10 mouse cellular contexts compared by ENCODE assay signal in genomic region chr11:96768240-96768639, GRCm38 (mm10). TPM values are rescaled to one million over a fixed set of nuclear protein-coding genes. Genes with fewer than 3 reads are reported as not detected.
DNase-seq lines count a peak whose midpoint lies in the region; ATAC-seq and TF ChIP-seq lines count a peak whose summit lies in the region.
"Had no signal": no experiment of that assay in that cellular context is flagged by ENCODE, and none has a peak within 500 bp of the region (broad histone marks: within the 10 kb centered on the region; RNA-seq: fewer than 3 reads in every experiment).

No protein-coding gene starts in this region.

- no peak for DNase-seq in kidney, postnatal 14 days
- peak; percentile 53 for DNase-seq in lung, adult 2 months
- no peak for DNase-seq in liver
- no peak for DNase-seq in gastrocnemius, postnatal 36 days

- WGBS in kidney, embryonic 16.5 days, result 56% methylated on average over 9 of the region's 9 CpGs
- 63% methylated on average over 9 of the region's 9 CpGs for WGBS in forebrain, embryonic 12.5 days
- WGBS in lung, adult 2 months, result 60% methylated on average over 9 of the region's 9 CpGs
- WGBS in neural tube, embryonic 14.5 days, result 62% methylated on average over 9 of the region's 9 CpGs

- TF ChIP-seq CTCF in lung, adult 2 months (IDR thresholded peaks at IDR 0.05; ENCODE audit: insufficient read depth, low read length), result no peak

- H3K27ac ChIP-seq in kidney, embryonic 16.5 days (ENCODE audit: low read length), result 0 out of 2 replicates have a peak overlapping the region, but pooled peaks have one; percentile 2
- peak overlapping the region; percentile 86 for H3K27ac ChIP-seq in forebrain, embryonic 12.5 days
- peak overlapping the region; percentile 80 for H3K27ac ChIP-seq in neural tube, embryonic 14.5 days (ENCODE audit: low read depth, low read length)
- H3K27ac ChIP-seq: liver, embryonic 14.5 days; stomach, embryonic 15.5 days had no signal

- no peaks in the 10 kb centered on the region for H3K27me3 ChIP-seq in kidney, embryonic 16.5 days (ENCODE audit: insufficient read depth, low read length)
- no peaks in the 10 kb centered on the region for H3K27me3 ChIP-seq in forebrain, embryonic 12.5 days
- no peaks in the 10 kb centered on the region for H3K27me3 ChIP-seq in neural tube, embryonic 14.5 days (ENCODE audit: control insufficient read depth, insufficient read depth, low read length)
- H3K27me3 ChIP-seq: stomach, embryonic 15.5 days had no signal

- H3K36me3 ChIP-seq in kidney, embryonic 16.5 days (ENCODE audit: insufficient read depth, low read length), result peaks cover 40% of the 10 kb centered on the region
- peaks cover 56% of the 10 kb centered on the region for H3K36me3 ChIP-seq in forebrain, embryonic 12.5 days (replicated peaks)
- peaks cover 49% of the 10 kb centered on the region for H3K36me3 ChIP-seq in neural tube, embryonic 14.5 days (ENCODE audit: control insufficient read depth, insufficient read depth, low read length)

- intact Hi-C loops in gastrocnemius, postnatal 36 days (cut with DNase I), result loop anchor here (5.0 kb wide), 1 partner anchor 144 kb away; no protein-coding TSS in a partner anchor

- no peak overlapping the region for H3K4me3 ChIP-seq in kidney, embryonic 16.5 days (ENCODE audit: low read length)
- H3K4me3 ChIP-seq in forebrain, embryonic 12.5 days (replicated peaks), result no peak overlapping the region
- no peak overlapping the region for H3K4me3 ChIP-seq in lung, adult 2 months (replicated peaks; ENCODE audit: extremely low read depth, low read depth, low read length)
- H3K4me3 ChIP-seq in neural tube, embryonic 14.5 days (ENCODE audit: low read depth, low read length), result no peak overlapping the region
- H3K4me3 ChIP-seq: stomach, embryonic 15.5 days had no signal

- peak overlapping the region; percentile 27; the same call in 1 of the 2 replicates for H3K9ac ChIP-seq in kidney, embryonic 16.5 days (replicated peaks; ENCODE audit: low read length)
- no peak overlapping the region for H3K9ac ChIP-seq in forebrain, embryonic 12.5 days
- 0 out of 2 replicates have a peak overlapping the region, but pooled peaks have one; percentile 5 for H3K9ac ChIP-seq in neural tube, embryonic 14.5 days (replicated peaks; ENCODE audit: low read depth, low read length)
- H3K9ac ChIP-seq: liver, embryonic 14.5 days; stomach, embryonic 15.5 days had no signal

- no peak for ATAC-seq in kidney, embryonic 16.5 days (ENCODE audit: low FRiP score, low TSS enrichment)
- ATAC-seq in forebrain, embryonic 12.5 days (ENCODE audit: low FRiP score), result no peak
- no peak for ATAC-seq in neural tube, embryonic 14.5 days (ENCODE audit: low read depth)
- ATAC-seq in erythroblast, adult 5-6 weeks (replicated peaks; ENCODE audit: low FRiP score, poor library complexity, severe bottlenecking), result no peak

- H3K4me1 ChIP-seq in kidney, embryonic 16.5 days (ENCODE audit: insufficient read depth, low read length), result peaks cover 8% of the 10 kb centered on the region; the same call in 1 of the 2 replicates
- H3K4me1 ChIP-seq in forebrain, embryonic 12.5 days, result peaks cover 46% of the 10 kb centered on the region
- H3K4me1 ChIP-seq in lung, adult 2 months (ENCODE audit: control insufficient read depth, insufficient read depth, low read length), result peaks cover 4% of the 10 kb centered on the region
- peaks cover 42% of the 10 kb centered on the region for H3K4me1 ChIP-seq in neural tube, embryonic 14.5 days (ENCODE audit: control insufficient read depth, insufficient read depth, low read length)

- no peak overlapping the region for H3K4me2 ChIP-seq in kidney, embryonic 16.5 days (replicated peaks; ENCODE audit: low read depth, low read length)
- no peak overlapping the region for H3K4me2 ChIP-seq in forebrain, embryonic 12.5 days
- H3K4me2 ChIP-seq in neural tube, embryonic 14.5 days (ENCODE audit: low read depth, low read length), result no peak overlapping the region
- H3K4me2 ChIP-seq: stomach, embryonic 15.5 days had no signal

- TF ChIP-seq POLR2A in lung, adult 2 months (IDR thresholded peaks at IDR 0.05; ENCODE audit: borderline replicate concordance, extremely low read depth, low read depth, low read length), result no peak

- no peaks in the 10 kb centered on the region for H3K9me3 ChIP-seq in kidney, embryonic 16.5 days (ENCODE audit: low read length)
- H3K9me3 ChIP-seq in forebrain, embryonic 12.5 days, result no peaks in the 10 kb centered on the region
- H3K9me3 ChIP-seq in neural tube, embryonic 14.5 days (ENCODE audit: control insufficient read depth, low read length), result no peaks in the 10 kb centered on the region
- H3K9me3 ChIP-seq: stomach, embryonic 15.5 days had no signal

RNA-seq across cellular contexts. Expression of gene Snx11, which starts 9.1 kb away (rescaled TPM):
- 20.1 and 21.8 TPM in 2 replicates for polyA plus RNA-seq in kidney, embryonic 16.5 days (2015; fragmentation: Nextera tagmentation; extraction: Ambion mirVana)
- 31.0 and 40.3 TPM in 2 replicates for polyA plus RNA-seq in forebrain, embryonic 12.5 days (2016; fragmentation: Nextera tagmentation; extraction: Ambion mirVana)
- 23.5 and 26.8 TPM in 2 replicates for polyA plus RNA-seq in lung, adult 2 months (2012; rRNA removed)
- 43.9 and 51.2 TPM in 2 replicates for polyA plus RNA-seq in neural tube, embryonic 14.5 days (2014; fragmentation: Nextera tagmentation; extraction: Ambion mirVana)
- total RNA-seq in erythroblast, adult 5-6 weeks (2015; ENCODE audit: low replicate concordance), result 1.3 and 12.3 TPM in 2 replicates
- 10.2 and 16.3 TPM in 2 replicates for total RNA-seq in erythroblast, adult 5-6 weeks (2017; ENCODE audit: low replicate concordance)
- 10 to 100 TPM; 10.0 to 10.3 TPM for total RNA-seq in gastrocnemius, postnatal 36 days (2021)

RNA-seq across cellular contexts. Expression of gene Cbx1, which starts 20.7 kb away (rescaled TPM):
- 109 and 121 TPM in 2 replicates for polyA plus RNA-seq in kidney, embryonic 16.5 days (2015; fragmentation: Nextera tagmentation; extraction: Ambion mirVana)
- 168 and 172 TPM in 2 replicates for polyA plus RNA-seq in forebrain, embryonic 12.5 days (2016; fragmentation: Nextera tagmentation; extraction: Ambion mirVana)
- 15.3 and 19.0 TPM in 2 replicates for polyA plus RNA-seq in lung, adult 2 months (2012; rRNA removed)
- polyA plus RNA-seq in neural tube, embryonic 14.5 days (2014; fragmentation: Nextera tagmentation; extraction: Ambion mirVana), result 62.5 and 66.5 TPM in 2 replicates
- 13.6 and 14.4 TPM in 2 replicates for total RNA-seq in erythroblast, adult 5-6 weeks (2015; ENCODE audit: low replicate concordance)
- total RNA-seq in erythroblast, adult 5-6 weeks (2017; ENCODE audit: low replicate concordance), result 22.0 and 32.9 TPM in 2 replicates
- total RNA-seq in gastrocnemius, postnatal 36 days (2021), result 10 to 100 TPM; 33.3 to 34.3 TPM

Comparison
In these comparisons a context has a peak if more than half of its experiments do, and no peak if none do; other contexts are left out.
1. H3K27ac ChIP-seq: peak in every context shown above with its lines; median percentile 86 in forebrain, embryonic 12.5 days; 80 in neural tube, embryonic 14.5 days; 2 in kidney, embryonic 16.5 days.